Mouse (Mus musculus) CH12.LX (cell line): Measurements from ENCODE around the gene Map7d1.

Experiments
- MEF2A ChIP-seq: IDR thresholded peaks from 2 replicates; pipeline ENCODE4 v1.6.1; 2014; ENCODE audit warnings: low read depth, mild to moderate bottlenecking, inconsistent platforms, low read length, improper control_type of control experiment, borderline replicate concordance
- NELFE ChIP-seq: IDR thresholded peaks from 2 replicates; pipeline ENCODE4 v1.6.1; 2011; ENCODE audit warnings: low read depth, low read length, improper control_type of control experiment
- NRF1 ChIP-seq: IDR thresholded peaks from 2 replicates; pipeline ENCODE4 v1.6.1; 2014; ENCODE audit warnings: low read depth, mild to moderate bottlenecking, inconsistent platforms, low read length, improper control_type of control experiment, moderate library complexity
- POLR2A ChIP-seq: IDR thresholded peaks from 2 replicates; pipeline ENCODE4 v1.6.1; 2011; ENCODE audit warnings: low read depth, mild to moderate bottlenecking, improper control_type of control experiment, low read length

DNA sequence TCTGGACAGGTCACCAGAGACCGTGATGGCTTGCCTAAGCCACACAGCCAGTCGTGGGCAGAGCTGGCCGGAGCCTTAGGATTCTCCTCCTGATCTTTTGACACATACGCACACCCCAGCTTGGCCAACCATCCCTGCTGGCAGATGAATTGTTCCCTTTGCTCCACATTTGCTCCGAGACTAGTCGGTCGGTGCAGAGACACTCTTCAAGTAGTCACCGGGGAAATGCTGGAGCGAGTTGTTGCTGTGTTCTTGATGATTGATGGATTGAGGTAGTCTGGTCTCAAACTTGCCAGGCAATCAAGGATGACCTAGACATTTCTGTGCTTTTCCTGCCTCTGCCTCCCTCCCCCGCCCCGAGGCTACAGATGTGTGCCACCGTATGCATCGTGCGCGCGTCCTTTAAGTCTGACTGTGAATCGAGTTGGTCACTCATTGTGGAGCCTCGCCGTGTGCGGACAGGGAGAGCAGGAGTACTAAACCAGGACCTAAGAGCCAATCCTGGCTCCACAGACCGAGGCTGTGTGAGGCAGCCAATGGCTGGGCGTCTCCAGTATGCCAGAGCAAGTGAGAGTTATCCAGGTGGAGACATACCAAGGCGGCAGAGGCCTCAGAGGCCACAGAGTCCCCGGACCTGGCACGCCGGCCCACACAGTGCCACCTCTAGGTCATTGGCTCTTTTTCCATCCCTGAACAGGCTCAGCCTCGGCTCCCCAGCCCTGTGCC is 45.6 kb upstream of the Map7d1 start:
- no peak for TF ChIP-seq NRF1
- no peak for TF ChIP-seq MEF2A
- no peak for TF ChIP-seq NELFE
- TF ChIP-seq POLR2A, result no peak
